Mouse (Mus musculus) effector memory CD4-positive, alpha-beta T cell, adult 7 months (primary cell): ENCODE measurements around the gene Setd1a. TPM values are rescaled to one million over a fixed set of nuclear protein-coding genes. Genes with fewer than 3 reads are reported as not detected.

ENCODE experiments used
- polyA plus RNA-seq: library from polyadenylated mRNA; unstranded; fragments of 100-300 nt; shearing (Covaris generic); gene quantifications from one replicate; pipeline ENCODE4 v1.2.1, GENCODE M21; 2017

Gene Setd1a
- polyA plus RNA-seq: 5.9 TPM

GRCm38 (mm10) chr7:127776426-127776825, at the start of gene Setd1a:
Setd1a (plus strand) TSS chr7:127776670.

DNA sequence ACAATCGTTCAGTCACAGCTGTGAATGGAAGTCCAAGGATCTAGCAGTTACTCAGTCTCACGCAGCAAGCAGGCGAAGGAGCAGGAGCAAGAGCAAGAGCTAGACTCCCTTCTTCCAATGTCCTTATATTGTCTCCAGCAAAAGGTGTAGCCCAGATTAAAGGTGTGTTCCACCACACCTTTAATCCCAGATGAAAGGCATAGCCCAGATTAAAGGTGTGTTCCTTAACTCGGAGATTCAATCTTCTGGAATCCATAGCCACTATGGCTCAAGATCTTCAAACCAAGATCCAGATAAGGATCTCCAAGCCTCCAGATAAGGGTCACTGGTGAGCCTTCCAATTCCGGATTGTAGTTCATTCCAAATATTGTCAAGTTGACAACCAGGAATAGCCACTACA, 44.4 kb upstream of the Setd1a start, which contains the start of gene Ctf2:
TSS of gene Ctf2 (minus strand) at position 101 of the 400 bp plus-strand sequence.

GRCm38 (mm10) chr7:127744366-127745045, 32.0 kb upstream of the Setd1a start, which contains the start of gene Fbxl19:
Fbxl19 (plus strand) TSS chr7:127744543.

DNA sequence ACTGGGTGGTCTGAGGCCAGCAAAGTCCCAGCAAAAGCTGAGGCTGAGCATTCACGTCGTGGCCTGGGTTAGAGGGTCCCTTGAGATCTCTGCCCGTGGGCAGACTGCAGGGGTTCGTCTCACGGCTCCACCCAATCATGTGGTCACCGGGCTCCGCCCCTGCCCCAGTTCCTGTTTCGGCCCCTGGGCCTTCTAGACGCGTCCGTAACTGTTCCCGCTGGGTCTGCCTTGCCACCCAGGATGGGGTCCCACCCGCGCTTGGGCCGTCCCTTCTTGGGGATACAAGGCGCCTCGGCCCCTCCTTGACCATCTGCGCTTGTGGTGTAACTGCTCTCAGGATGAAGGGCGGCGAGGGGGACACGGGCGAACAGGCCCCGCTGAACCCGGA, 6.8 kb upstream of the Setd1a start, which contains the start of gene Orai3:
TSS of gene Orai3 (plus strand) at position 165 of the 388 bp plus-strand sequence.

GRCm38 (mm10) chr7:127785308-127785707, 8.8 kb downstream of the Setd1a start, which contains the start of gene Gm49388:
Gm49388 (plus strand) TSS chr7:127785608.

DNA sequence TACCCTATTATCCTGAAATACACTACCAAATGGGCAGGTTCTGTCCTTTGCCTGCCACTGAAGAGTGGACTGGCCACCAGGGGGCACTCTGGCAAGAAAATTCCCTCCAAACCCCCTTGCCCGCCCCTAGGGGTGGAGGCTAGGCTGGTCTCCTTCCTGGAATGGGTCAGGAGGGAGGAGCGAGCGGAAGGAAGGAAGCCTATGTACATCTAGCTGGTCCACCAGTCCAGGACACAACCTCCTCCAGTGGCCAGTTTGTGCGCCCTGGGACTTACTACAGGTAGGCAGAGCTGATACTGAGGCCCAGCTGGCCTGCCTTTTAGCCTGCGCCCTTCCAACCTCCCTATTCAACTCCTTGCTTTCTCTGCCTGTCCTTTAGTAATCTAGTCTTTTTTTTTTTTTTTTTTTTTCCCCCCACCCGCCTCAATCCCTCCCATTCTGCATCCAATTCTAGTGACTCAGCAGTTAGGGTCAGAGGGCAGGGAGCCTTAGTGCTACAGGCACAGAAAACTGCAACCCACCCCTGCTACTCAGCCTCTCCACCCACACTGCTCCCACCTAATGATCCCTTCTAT, 24.1 kb downstream of the Setd1a start, which contains the start of gene Hsd3b7:
TSS of gene Hsd3b7 (plus strand) at position 170 of the 575 bp plus-strand sequence.

DNA sequence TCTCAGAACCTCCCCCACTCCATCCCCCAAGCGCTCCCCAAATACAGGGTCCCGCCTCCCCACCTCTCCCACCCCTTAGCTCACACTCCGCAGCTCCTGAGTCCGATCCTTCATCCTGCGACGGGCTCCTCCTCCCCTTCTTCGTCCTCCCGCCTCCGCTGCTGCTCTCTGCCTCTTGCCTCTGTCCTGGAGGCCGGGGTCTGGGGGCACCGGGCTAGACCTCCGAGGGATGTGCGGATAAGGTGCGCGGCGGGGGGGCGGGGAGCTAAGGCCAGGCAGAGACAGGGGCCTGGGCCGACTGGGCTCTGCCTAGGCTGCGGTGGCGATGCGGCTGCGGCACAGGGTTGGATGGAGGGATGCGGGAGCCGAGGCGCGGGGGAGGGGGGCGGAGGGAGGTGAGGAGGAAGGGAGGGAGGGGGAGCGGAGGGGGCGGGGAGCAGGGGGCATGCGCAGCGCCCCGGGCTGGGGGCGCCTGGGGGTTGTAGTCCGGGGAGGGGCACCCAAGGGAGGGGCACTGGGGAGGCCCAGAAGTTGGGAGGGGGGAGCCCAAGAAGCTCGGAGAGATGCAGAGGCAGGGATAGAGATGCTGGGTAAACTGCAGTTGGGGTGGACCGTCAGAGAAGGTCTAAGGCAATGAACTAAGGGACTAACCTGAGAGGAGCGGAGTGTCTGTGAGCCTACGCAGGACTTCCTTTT, 47.9 kb downstream of the Setd1a start, which contains the start of the genes Stx4a and Stx1b:
TSS of gene Stx4a (plus strand) at position 119 of the 696 bp plus-strand sequence.
TSS of gene Stx1b (minus strand) at position 374 of the 696 bp plus-strand sequence.

Other genes starting within 250 kb of the Setd1a start
- 3.5 TPM for gene Tmem265, start 215.3 kb upstream of the Setd1a start, polyA plus RNA-seq
- 76.0 TPM for gene Phkg2, start 203.3 kb upstream of the Setd1a start, polyA plus RNA-seq
- gene Ccdc189, start 188.1 kb upstream of the Setd1a start, polyA plus RNA-seq: not detected
- 105 TPM for gene Rnf40, start 187.9 kb upstream of the Setd1a start, polyA plus RNA-seq
- gene Zfp629, start 160.9 kb upstream of the Setd1a start, polyA plus RNA-seq: 0.30 TPM
- 49.0 TPM for gene Bcl7c, start 67.7 kb upstream of the Setd1a start, polyA plus RNA-seq
- gene Ctf1, start 63.9 kb upstream of the Setd1a start, polyA plus RNA-seq: not detected
- not detected for gene Ctf2, start 44.5 kb upstream of the Setd1a start, polyA plus RNA-seq
- 0.77 TPM for gene Fbxl19, start 32.1 kb upstream of the Setd1a start, polyA plus RNA-seq
- 12.5 TPM for gene Orai3, start 6.9 kb upstream of the Setd1a start, polyA plus RNA-seq
- not detected for gene Gm49388, start 8.9 kb downstream of the Setd1a start, polyA plus RNA-seq
- gene Hsd3b7, start 23.9 kb downstream of the Setd1a start, polyA plus RNA-seq: not detected
- gene Stx4a, start 47.6 kb downstream of the Setd1a start, polyA plus RNA-seq: 95.9 TPM
- gene Stx1b, start 47.9 kb downstream of the Setd1a start, polyA plus RNA-seq: 0.51 TPM
- gene Zfp646, start 99.6 kb downstream of the Setd1a start, polyA plus RNA-seq: 23.9 TPM
- 8.3 TPM for gene Zfp668, start 100.2 kb downstream of the Setd1a start, polyA plus RNA-seq
- 0.23 TPM for gene Prss53, start 114.3 kb downstream of the Setd1a start, polyA plus RNA-seq
- not detected for gene Gm21974, start 118.8 kb downstream of the Setd1a start, polyA plus RNA-seq
- gene Vkorc1, start 118.9 kb downstream of the Setd1a start, polyA plus RNA-seq: 48.9 TPM
- 39.1 TPM for gene Bckdk, start 127.4 kb downstream of the Setd1a start, polyA plus RNA-seq
- 30.1 TPM for gene Kat8, start 135.8 kb downstream of the Setd1a start, polyA plus RNA-seq
- gene Prss8, start 153.4 kb downstream of the Setd1a start, polyA plus RNA-seq: 0.33 TPM
- 1.1 TPM for gene Prss36, start 170.1 kb downstream of the Setd1a start, polyA plus RNA-seq
- 170 TPM for gene Fus, start 190.8 kb downstream of the Setd1a start, polyA plus RNA-seq
- gene Pycard, start 217.2 kb downstream of the Setd1a start, polyA plus RNA-seq: 98.6 TPM
- gene Trim72, start 227.3 kb downstream of the Setd1a start, polyA plus RNA-seq: not detected